Mouse (Mus musculus) CH12.LX (cell line): ENCODE results near the gene Mecr. TPM values are rescaled to one million over a fixed set of nuclear protein-coding genes. Genes with fewer than 3 reads are reported as not detected.

Experiments
- DNase-seq: peaks from one replicate; pipeline ENCODE4 v3.0.0-alpha.2; 2013; ENCODE audit errors: extremely low read depth
- H3K27ac ChIP-seq: 2 replicates; pipeline ENCODE4 v1.5.1; 2012; ENCODE audit warnings: low read depth, mild to moderate bottlenecking, control low read depth, moderate library complexity; ENCODE audit not compliant: insufficient read depth
- H3K27me3 ChIP-seq: replicated peaks from 2 replicates; pipeline ENCODE3; 2012; ENCODE audit warnings: inconsistent platforms
- H3K36me3 ChIP-seq, 2 experiments: replicated peaks in 1 of 2; 2 replicates each; pipeline versions ENCODE3 to v1.6.1; 2012; ENCODE audit warnings: inconsistent platforms in 1 of 2, low read length in 1 of 2, mild to moderate bottlenecking in 1 of 2, mixed read lengths in 1 of 2, moderate library complexity in 1 of 2; ENCODE audit not compliant: control insufficient read depth in 1 of 2, insufficient read depth in 1 of 2
- H3K4me1 ChIP-seq, 2 experiments: 2 replicates each; pipeline ENCODE4 v1.6.1; 2012; ENCODE audit warnings: inconsistent platforms in 1 of 2, moderate library complexity in 1 of 2; ENCODE audit not compliant: insufficient read depth in 2 of 2, control insufficient read depth in 1 of 2
- H3K4me2 ChIP-seq: 2 replicates; pipeline ENCODE4 v1.6.1; 2012; ENCODE audit warnings: low read depth, mild to moderate bottlenecking, control low read depth; ENCODE audit not compliant: poor library complexity, insufficient read depth, severe bottlenecking
- H3K4me3 ChIP-seq, 3 experiments: fragments of 150-350 bp in 1 of 3; sonication (generic) in 1 of 3; replicated peaks in 1 of 3; 2 replicates each; pipeline versions ENCODE3 to v1.5.1; 2011 to 2012; ENCODE audit warnings: low read depth in 2 of 3, low read length in 2 of 3, mild to moderate bottlenecking in 2 of 3, moderate library complexity in 2 of 3, control low read depth in 1 of 3, improper control_type of control experiment in 1 of 3, inconsistent platforms in 1 of 3, mixed read lengths in 1 of 3; ENCODE audit not compliant: poor library complexity in 1 of 3
- H3K79me2 ChIP-seq: replicated peaks from 2 replicates; pipeline ENCODE4 v1.6.1; 2012; ENCODE audit warnings: mild to moderate bottlenecking, moderate library complexity; ENCODE audit not compliant: control insufficient read depth, poor library complexity, insufficient read depth, severe bottlenecking; ENCODE audit errors: extremely low read depth
- H3K9ac ChIP-seq: 2 replicates; pipeline ENCODE4 v1.6.1; 2012; ENCODE audit warnings: low read depth, mild to moderate bottlenecking, control low read depth, moderate library complexity; ENCODE audit not compliant: insufficient read depth
- H3K9me3 ChIP-seq: replicated peaks from 2 replicates; pipeline ENCODE3; 2012; ENCODE audit warnings: low read length, inconsistent platforms, mixed read lengths
- BHLHE40 ChIP-seq: IDR thresholded peaks from 2 replicates; pipeline ENCODE4 v1.6.1; 2011; ENCODE audit warnings: mild to moderate bottlenecking, low read depth, low read length, improper control_type of control experiment
- CHD1 ChIP-seq: IDR thresholded peaks from 2 replicates; pipeline ENCODE4 v1.6.1; 2012; ENCODE audit warnings: low read depth, low read length, improper control_type of control experiment, inconsistent platforms
- CHD2 ChIP-seq: IDR thresholded peaks from 2 replicates; pipeline ENCODE4 v1.6.1; 2011; ENCODE audit warnings: low read length, improper control_type of control experiment
- CTCF ChIP-seq, 2 experiments: IDR thresholded peaks in 1 of 2; conservative IDR thresholded peaks in 1 of 2; 2 replicates each; pipeline ENCODE4 v1.5.1; 2011 to 2012; ENCODE audit warnings: low read depth in 2 of 2, low read length in 2 of 2, improper control_type of control experiment in 1 of 2, inconsistent platforms in 1 of 2, mild to moderate bottlenecking in 1 of 2, moderate library complexity in 1 of 2
- E2F4 ChIP-seq: IDR thresholded peaks from 2 replicates; pipeline ENCODE4 v1.6.1; 2011; ENCODE audit warnings: low read depth, low read length, improper control_type of control experiment; ENCODE audit not compliant: insufficient replicate concordance
- ELF1 ChIP-seq: IDR thresholded peaks from 2 replicates; pipeline ENCODE4 v1.6.1; 2014; ENCODE audit warnings: low read depth, mild to moderate bottlenecking, inconsistent platforms, low read length, improper control_type of control experiment
- EP300 ChIP-seq: IDR thresholded peaks from 2 replicates; pipeline ENCODE4 v1.6.1; 2011; ENCODE audit warnings: low read length, improper control_type of control experiment
- ETS1 ChIP-seq: conservative IDR thresholded peaks from 2 replicates; pipeline ENCODE4 v1.6.1; 2012; ENCODE audit warnings: low read depth, mild to moderate bottlenecking, inconsistent platforms, low read length, improper control_type of control experiment, moderate library complexity
- GABPA ChIP-seq: IDR thresholded peaks from 2 replicates; pipeline ENCODE4 v1.6.1; 2012; ENCODE audit warnings: low read depth, low read length, improper control_type of control experiment, inconsistent platforms; ENCODE audit not compliant: insufficient replicate concordance
- HCFC1 ChIP-seq: IDR thresholded peaks from 2 replicates; pipeline ENCODE4 v1.6.1; 2012; ENCODE audit warnings: low read depth, mild to moderate bottlenecking, inconsistent platforms, low read length, improper control_type of control experiment
- IRF4 ChIP-seq: IDR thresholded peaks from 2 replicates; pipeline ENCODE4 v1.6.1; 2014; ENCODE audit warnings: low read depth, mild to moderate bottlenecking, inconsistent platforms, low read length, improper control_type of control experiment
- JUN ChIP-seq: IDR thresholded peaks from 2 replicates; pipeline ENCODE4 v1.6.1; 2011; ENCODE audit warnings: low read depth, mild to moderate bottlenecking, low read length, improper control_type of control experiment, moderate library complexity; ENCODE audit not compliant: insufficient read depth
- JUND ChIP-seq: conservative IDR thresholded peaks from 2 replicates; pipeline ENCODE4 v1.6.1; 2011; ENCODE audit warnings: low read depth, low read length, improper control_type of control experiment
- KAT2A ChIP-seq: IDR thresholded peaks from 2 replicates; pipeline ENCODE4 v1.6.1; 2012; ENCODE audit warnings: low read length, improper control_type of control experiment, inconsistent platforms; ENCODE audit not compliant: insufficient replicate concordance
- MAFK ChIP-seq: IDR thresholded peaks from 2 replicates; pipeline ENCODE4 v1.6.1; 2011; ENCODE audit warnings: low read length, improper control_type of control experiment; ENCODE audit not compliant: insufficient replicate concordance
- MAX ChIP-seq: IDR thresholded peaks from 2 replicates; pipeline ENCODE4 v1.6.1; 2011; ENCODE audit warnings: low read length, improper control_type of control experiment
- MAZ ChIP-seq: IDR thresholded peaks from 2 replicates; pipeline ENCODE4 v1.6.1; 2012; ENCODE audit warnings: low read depth, mild to moderate bottlenecking, inconsistent platforms, low read length, improper control_type of control experiment, moderate library complexity
- MEF2A ChIP-seq: IDR thresholded peaks from 2 replicates; pipeline ENCODE4 v1.6.1; 2014; ENCODE audit warnings: low read depth, mild to moderate bottlenecking, inconsistent platforms, low read length, improper control_type of control experiment, borderline replicate concordance
- MXI1 ChIP-seq: IDR thresholded peaks from 2 replicates; pipeline ENCODE4 v1.6.1; 2011; ENCODE audit warnings: mild to moderate bottlenecking, low read depth, low read length, improper control_type of control experiment
- MYC ChIP-seq: IDR thresholded peaks from 2 replicates; pipeline ENCODE4 v1.6.1; 2011; ENCODE audit warnings: low read depth, mild to moderate bottlenecking, improper control_type of control experiment, low read length
- NELFE ChIP-seq: IDR thresholded peaks from 2 replicates; pipeline ENCODE4 v1.6.1; 2011; ENCODE audit warnings: low read depth, low read length, improper control_type of control experiment
- NRF1 ChIP-seq: IDR thresholded peaks from 2 replicates; pipeline ENCODE4 v1.6.1; 2014; ENCODE audit warnings: low read depth, mild to moderate bottlenecking, inconsistent platforms, low read length, improper control_type of control experiment, moderate library complexity
- PAX5 ChIP-seq: IDR thresholded peaks from 2 replicates; pipeline ENCODE4 v1.6.1; 2012; ENCODE audit warnings: low read length, inconsistent platforms, mixed read lengths
- POLR2A ChIP-seq: IDR thresholded peaks from 2 replicates; pipeline ENCODE4 v1.6.1; 2011; ENCODE audit warnings: low read depth, mild to moderate bottlenecking, improper control_type of control experiment, low read length
- POLR2AphosphoS2 ChIP-seq: IDR thresholded peaks from 2 replicates; pipeline ENCODE4 v1.6.1; 2011; ENCODE audit warnings: low read depth, low read length, improper control_type of control experiment
- RAD21 ChIP-seq: IDR thresholded peaks from 2 replicates; pipeline ENCODE4 v1.6.1; 2011; ENCODE audit warnings: low read depth, mild to moderate bottlenecking, low read length, improper control_type of control experiment, moderate library complexity
- RCOR1 ChIP-seq: conservative IDR thresholded peaks from 2 replicates; pipeline ENCODE4 v1.6.1; 2012; ENCODE audit warnings: low read depth, mild to moderate bottlenecking, inconsistent platforms, low read length, improper control_type of control experiment
- SIN3A ChIP-seq: IDR thresholded peaks from 2 replicates; pipeline ENCODE4 v1.6.1; 2012; ENCODE audit warnings: low read length, improper control_type of control experiment, inconsistent platforms
- SMC3 ChIP-seq: IDR thresholded peaks from 2 replicates; pipeline ENCODE4 v1.6.1; 2011; ENCODE audit warnings: low read depth, low read length, improper control_type of control experiment
- TBP ChIP-seq: conservative IDR thresholded peaks from 2 replicates; pipeline ENCODE4 v1.6.1; 2011; ENCODE audit warnings: low read depth, low read length, improper control_type of control experiment
- TCF12 ChIP-seq: IDR thresholded peaks from 2 replicates; pipeline ENCODE4 v1.6.1; 2014; ENCODE audit warnings: low read depth, mild to moderate bottlenecking, inconsistent platforms, low read length, improper control_type of control experiment
- UBTF ChIP-seq: IDR thresholded peaks from 2 replicates; pipeline ENCODE4 v1.6.1; 2012; ENCODE audit warnings: low read depth, mild to moderate bottlenecking, inconsistent platforms, low read length, improper control_type of control experiment, moderate library complexity
- USF1 ChIP-seq: IDR thresholded peaks from 2 replicates; pipeline ENCODE4 v1.6.1; 2014; ENCODE audit warnings: low read depth, mild to moderate bottlenecking, inconsistent platforms, low read length, improper control_type of control experiment
- USF2 ChIP-seq: conservative IDR thresholded peaks from 2 replicates; pipeline ENCODE4 v1.6.1; 2011; ENCODE audit warnings: low read depth, low read length, improper control_type of control experiment
- ZC3H11A ChIP-seq: IDR thresholded peaks from 2 replicates; pipeline ENCODE4 v1.6.1; 2012; ENCODE audit warnings: low read depth, mild to moderate bottlenecking, inconsistent platforms, low read length, improper control_type of control experiment
- ZKSCAN1 ChIP-seq: IDR thresholded peaks from 2 replicates; pipeline ENCODE4 v1.6.1; 2012; ENCODE audit warnings: low read depth, inconsistent platforms, low read length, improper control_type of control experiment, borderline replicate concordance
- ZMIZ1 ChIP-seq: IDR thresholded peaks from 2 replicates; pipeline ENCODE4 v1.6.1; 2012; ENCODE audit warnings: low read depth, mild to moderate bottlenecking, inconsistent platforms, low read length, improper control_type of control experiment
- ZNF384 ChIP-seq: IDR thresholded peaks from 2 replicates; pipeline ENCODE4 v1.6.1; 2012; ENCODE audit warnings: low read depth, low read length, improper control_type of control experiment, inconsistent platforms
- dilution Hi-C: fragments of 300-500 bp; cut with MboI; formaldehyde crosslinking; loops from 2 replicates; pipeline ENCODE4 v1.14.3; 2020; ENCODE audit warnings: low sequenced_read_pairs; ENCODE audit not compliant: extremely low pct_unique_long_range_greater_than_20kb, extremely low pct_ligation_motif_present
- in situ Hi-C: fragments of 300-500 bp; cut with MboI; formaldehyde crosslinking; loops from 3 replicates; pipeline ENCODE4 v1.14.3; 2019; ENCODE audit warnings: low sequenced_read_pairs, low pct_ligation_motif_present, low pct_unique_long_range_greater_than_20kb, mixed read lengths
- polyA plus RNA-seq: library from polyadenylated mRNA; unstranded; fragments of >175 nt; gene quantifications from 2 replicates; pipeline ENCODE4 v1.2.1, GENCODE M21; 2012; ENCODE audit warnings: low read depth; ENCODE audit not compliant: insufficient read length
- total RNA-seq, 2 experiments: library from RNA; depleted of rRNA; stranded (reverse); fragments of 300-350 nt in 1 of 2; fragments of >200 nt in 1 of 2; gene quantifications; 2 replicates each; pipeline ENCODE4 v1.2.3; 2012 to 2014

Mecr gene
- total and polyA plus RNA-seq, 3 experiments = 43.0 to 77.3 (median 54.6) TPM

- Histone ChIP-seq H3K4me3 (peak within 1 kb of the TSS in 1 of 3 experiments; percentile 44), H3K79me2 (no peaks in the 10 kb centered on the region), H3K9ac (no peak within 1 kb of the TSS), H3K36me3 (no peaks in the 10 kb centered on the region), H3K4me2 (peak within 1 kb of the TSS; percentile 75), H3K27me3 (peaks cover 96% of the 10 kb centered on the region), H3K4me1 (peaks cover 11 to 14% of the 10 kb centered on the region in 2 experiments), H3K9me3 (peaks cover 3% of the 10 kb centered on the region), H3K27ac (no peak within 1 kb of the TSS)
- dilution Hi-C loops (no loop called here), in situ Hi-C loops (loop anchor here (5.0 to 10.0 kb wide), 2 partner anchors 111 to 583 kb away; no protein-coding TSS in a partner anchor)
- TF ChIP-seq EP300 = no peak
- TF ChIP-seq ETS1 = no peak
- no peak for TF ChIP-seq HCFC1
- no peak for TF ChIP-seq PAX5
- no peak for TF ChIP-seq POLR2AphosphoS2
- peak; percentile 56; the same call in 1 of the 2 replicates for TF ChIP-seq MEF2A
- no peak for TF ChIP-seq MAFK
- TF ChIP-seq CHD1 = no peak
- no peak for TF ChIP-seq SIN3A
- TF ChIP-seq JUND = no peak
- TF ChIP-seq E2F4 = no peak
- TF ChIP-seq USF1 = no peak
- TF ChIP-seq KAT2A = no peak
- TF ChIP-seq USF2 = no peak
- peak; percentile 70 to 95 for TF ChIP-seq CTCF (conservative IDR thresholded peaks at IDR 0.05 in 1 of 2, IDR thresholded peaks at IDR 0.05 in 1 of 2; ENCODE audit: low read depth in 2 of 2, low read length in 2 of 2)
- TF ChIP-seq MAX = no peak; the same call in 1 of the 2 replicates
- TF ChIP-seq MYC = no peak
- TF ChIP-seq UBTF = 0 out of 2 replicates have a peak, but pooled peaks have one; percentile 67
- TF ChIP-seq POLR2A = no peak
- peak; percentile 80 for TF ChIP-seq SMC3
- TF ChIP-seq MXI1 = peak; percentile 26; the same call in 1 of the 2 replicates
- TF ChIP-seq RAD21 = peak; percentile 94
- no peak; the same call in 1 of the 2 replicates for TF ChIP-seq BHLHE40
- 0 out of 2 replicates have a peak, but pooled peaks have one; percentile 16 for TF ChIP-seq NRF1
- no peak for TF ChIP-seq ZMIZ1
- peak; percentile 58; the same call in 1 of the 2 replicates for TF ChIP-seq NELFE
- no peak for TF ChIP-seq TBP
- TF ChIP-seq ELF1 = no peak
- TF ChIP-seq MAZ = no peak
- no peak for TF ChIP-seq ZNF384
- no peak for TF ChIP-seq ZKSCAN1
- TF ChIP-seq RCOR1 = no peak
- TF ChIP-seq JUN = no peak
- TF ChIP-seq CHD2 = peak; percentile 93
- 0 out of 2 replicates have a peak, but pooled peaks have one; percentile 4 for TF ChIP-seq ZC3H11A
- peak; percentile 70 for TF ChIP-seq IRF4
- no peak for TF ChIP-seq TCF12
- TF ChIP-seq GABPA = no peak
- peak; percentile 54 for DNase-seq
Observed at GRCm38 (mm10) chr4:131837872-131838524, 5.3 kb upstream of the Mecr start, which contains the start of gene Ptpru. TSS of gene Ptpru (minus strand) at chr4:131838288.
